Mouse (Mus musculus) midbrain, embryonic 12.5 days (tissue): ENCODE results near the gene Spg7. TPM values are rescaled to one million over a fixed set of nuclear protein-coding genes. Genes with fewer than 3 reads are reported as not detected.
A peak's percentile ranks its signal among the peaks of the same experiment; 100 is the strongest.

Experiments used
- ATAC-seq: fragments of 200-750 bp; cut with Nextera tagmentation; 2 replicates; pipeline ENCODE4 v1.8.0; 2017; ENCODE audit warnings: low read depth, moderate TSS enrichment, moderate library complexity; ENCODE audit not compliant: low FRiP score
- H3K27ac ChIP-seq: fragments of 300-500 bp; sonication (generic); replicated peaks from 2 replicates; pipeline ENCODE4 v1.5.1; 2016; ENCODE audit warnings: mild to moderate bottlenecking
- H3K27me3 ChIP-seq: fragments of 300-500 bp; sonication (generic); 2 replicates; pipeline ENCODE4 v1.6.1; 2016; ENCODE audit warnings: mild to moderate bottlenecking
- H3K36me3 ChIP-seq: fragments of 300-500 bp; sonication (generic); 2 replicates; pipeline ENCODE4 v1.6.1; 2016
- H3K4me1 ChIP-seq: fragments of 300-500 bp; sonication (generic); 2 replicates; pipeline ENCODE4 v1.6.1; 2016
- H3K4me2 ChIP-seq: fragments of 300-500 bp; sonication (generic); replicated peaks from 2 replicates; pipeline ENCODE4 v1.6.1; 2016; ENCODE audit warnings: mild to moderate bottlenecking, moderate library complexity
- H3K4me3 ChIP-seq: fragments of 300-500 bp; sonication (generic); 2 replicates; pipeline ENCODE4 v1.5.1; 2016; ENCODE audit warnings: mild to moderate bottlenecking
- H3K9ac ChIP-seq: fragments of 300-500 bp; sonication (generic); replicated peaks from 2 replicates; pipeline ENCODE4 v1.6.1; 2016; ENCODE audit warnings: mild to moderate bottlenecking, moderate library complexity
- H3K9me3 ChIP-seq: fragments of 300-500 bp; sonication (generic); 2 replicates; pipeline ENCODE4 v1.6.1; 2016; ENCODE audit warnings: mild to moderate bottlenecking
- WGBS: fragments of 180-500 bp; shearing (Covaris S2); methylation state at CpG from one replicate; pipeline ENCODE4 v1.1.7; 2016; 5-methylcytosine and 5-hydroxymethylcytosine counted together
- polyA plus RNA-seq: library from polyadenylated mRNA; unstranded; fragments of >200 nt; fragmentation: Nextera tagmentation; extraction: Ambion mirVana; gene quantifications from 2 replicates; pipeline ENCODE4 v1.2.1, GENCODE M21; 2016

Spg7 gene
- polyA plus RNA-seq, 1 experiment from 2014 or later, result 58.7 TPM

DNA sequence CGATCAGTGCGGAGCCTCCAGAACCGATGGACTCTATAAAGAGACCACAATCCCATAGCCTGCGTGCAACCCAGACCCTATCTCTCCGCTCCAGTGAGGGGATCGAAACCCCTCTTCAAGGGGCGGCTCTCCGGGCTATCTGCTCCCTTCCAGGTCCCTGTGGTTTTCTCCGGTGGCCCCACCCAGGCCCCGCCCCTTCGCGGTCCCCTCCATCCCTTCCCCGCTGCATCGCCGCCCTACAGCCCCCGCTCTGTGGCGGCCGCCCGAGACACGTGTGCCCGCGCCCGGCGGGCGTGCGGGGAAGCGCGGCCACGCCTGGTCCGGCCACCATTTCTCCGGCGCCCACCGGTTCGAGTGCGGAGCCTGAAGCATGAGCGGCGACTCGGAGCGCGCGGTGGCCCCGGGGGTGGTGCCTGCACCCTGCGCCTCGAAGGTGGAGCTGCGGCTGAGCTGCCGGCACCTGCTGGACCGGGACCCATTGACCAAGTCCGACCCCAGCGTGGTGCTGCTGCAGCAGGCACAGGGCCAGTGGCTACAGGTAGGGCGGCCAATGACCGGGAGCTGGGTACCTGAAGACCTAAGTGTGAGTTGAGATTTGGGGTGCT is 54.5 kb downstream of the Spg7 start, which contains the start of gene Cpne7:
TSS of gene Cpne7 (plus strand) at position 248 of the 605 bp plus-strand sequence.
- no peaks in the 10 kb centered on the region for H3K36me3 ChIP-seq
- under 1% methylated on average over 45 of the region's 51 CpGs for WGBS
- H3K4me1 ChIP-seq, result peaks cover 14% of the 10 kb centered on the region
- no peak within 1 kb of the TSS for H3K27ac ChIP-seq
- peak within 1 kb of the TSS; percentile 74 for H3K4me2 ChIP-seq
- peaks cover 50% of the 10 kb centered on the region for H3K27me3 ChIP-seq
- H3K9ac ChIP-seq, result peak within 1 kb of the TSS; percentile 43
- H3K9me3 ChIP-seq, result no peaks in the 10 kb centered on the region
- no peak; the same call in 1 of the 2 replicates for ATAC-seq
- peak within 1 kb of the TSS; percentile 45 for H3K4me3 ChIP-seq

DNA sequence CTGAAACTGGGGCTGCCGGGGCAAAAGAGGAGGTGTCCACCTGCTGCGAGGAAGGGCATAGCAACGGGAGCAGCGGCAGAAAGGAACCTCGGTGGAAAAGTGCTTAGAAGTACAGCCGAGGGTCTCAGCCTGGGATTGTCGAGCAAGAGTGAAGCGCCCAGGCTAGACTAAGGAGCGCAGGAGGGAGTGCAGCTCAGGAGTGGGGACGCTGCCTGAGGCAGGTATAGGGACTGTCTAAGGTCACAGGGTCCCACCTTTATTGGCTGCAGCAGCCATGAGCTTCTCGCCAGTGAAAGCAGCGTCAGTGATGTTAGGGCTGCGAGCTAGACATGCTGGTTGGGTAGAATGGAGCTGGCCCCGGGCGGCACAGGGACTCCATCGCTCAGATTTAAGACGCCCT is 55.0 kb downstream of the Spg7 start:
- Histone ChIP-seq H3K9me3 (no peaks in the 10 kb centered on the region), H3K27ac (no peak overlapping the region), H3K4me1 (peaks cover 14% of the 10 kb centered on the region), H3K9ac (peak overlapping the region; percentile 43), H3K36me3 (no peaks in the 10 kb centered on the region), H3K4me3 (peak overlapping the region; percentile 45), H3K4me2 (peak overlapping the region; percentile 74), H3K27me3 (peaks cover 50% of the 10 kb centered on the region)
- 2% methylated on average over 17 of the region's 17 CpGs for WGBS
- ATAC-seq, result no peak

DNA sequence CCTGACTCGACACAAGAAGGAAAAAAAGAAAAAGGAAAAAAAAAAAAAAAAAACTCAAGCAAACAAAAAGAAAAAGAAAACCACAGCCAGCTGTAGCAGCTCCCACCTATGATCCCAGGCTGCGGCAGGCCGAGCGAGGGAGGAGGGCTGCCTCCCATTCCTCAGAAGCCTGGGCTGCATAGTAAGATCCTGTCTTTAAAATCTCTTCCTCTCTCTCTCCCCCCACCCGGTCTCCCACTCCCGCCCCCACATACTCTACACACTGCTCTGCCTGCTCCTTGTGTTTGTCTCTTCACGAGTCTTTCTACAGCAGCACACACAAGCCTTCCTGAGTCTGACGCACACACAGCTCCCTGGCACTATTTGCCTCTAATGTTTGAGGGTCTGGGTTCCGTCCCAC is 59.3 kb downstream of the Spg7 start:
- Histone ChIP-seq H3K27ac (no peak overlapping the region), H3K4me3 (no peak overlapping the region), H3K4me1 (peaks cover 20% of the 10 kb centered on the region), H3K36me3 (no peaks in the 10 kb centered on the region), H3K9me3 (no peaks in the 10 kb centered on the region), H3K27me3 (peaks cover 53% of the 10 kb centered on the region), H3K4me2 (no peak overlapping the region), H3K9ac (no peak overlapping the region)
- no peak for ATAC-seq
- WGBS, result 72% methylated on average over 9 of the region's 9 CpGs

- Histone ChIP-seq H3K9ac (no peak overlapping the region), H3K9me3 (no peaks in the 10 kb centered on the region), H3K4me3 (no peak overlapping the region), H3K36me3 (no peaks in the 10 kb centered on the region), H3K4me2 (no peak overlapping the region), H3K27ac (no peak overlapping the region), H3K4me1 (peaks cover 14% of the 10 kb centered on the region), H3K27me3 (peaks cover 53% of the 10 kb centered on the region)
- 81% methylated on average over 5 of the region's 5 CpGs for WGBS
- ATAC-seq, result no peak
Observed at GRCm38 (mm10) chr8:123122670-123123069, 59.9 kb downstream of the Spg7 start.

- 7% methylated on average over 19 of the region's 19 CpGs for WGBS
- ATAC-seq, result no peak
- H3K9me3 ChIP-seq, result no peaks in the 10 kb centered on the region
- peaks cover 41% of the 10 kb centered on the region for H3K27me3 ChIP-seq
- H3K4me1 ChIP-seq, result peaks cover 8% of the 10 kb centered on the region; the same call in 1 of the 2 replicates
- no peak overlapping the region for H3K4me3 ChIP-seq
- H3K4me2 ChIP-seq, result 0 out of 2 replicates have a peak overlapping the region, but pooled peaks have one; percentile 11
- H3K36me3 ChIP-seq, result no peaks in the 10 kb centered on the region
- H3K9ac ChIP-seq, result no peak overlapping the region
- H3K27ac ChIP-seq, result no peak overlapping the region
Observed at GRCm38 (mm10) chr8:123126193-123126816, 63.6 kb downstream of the Spg7 start.

DNA sequence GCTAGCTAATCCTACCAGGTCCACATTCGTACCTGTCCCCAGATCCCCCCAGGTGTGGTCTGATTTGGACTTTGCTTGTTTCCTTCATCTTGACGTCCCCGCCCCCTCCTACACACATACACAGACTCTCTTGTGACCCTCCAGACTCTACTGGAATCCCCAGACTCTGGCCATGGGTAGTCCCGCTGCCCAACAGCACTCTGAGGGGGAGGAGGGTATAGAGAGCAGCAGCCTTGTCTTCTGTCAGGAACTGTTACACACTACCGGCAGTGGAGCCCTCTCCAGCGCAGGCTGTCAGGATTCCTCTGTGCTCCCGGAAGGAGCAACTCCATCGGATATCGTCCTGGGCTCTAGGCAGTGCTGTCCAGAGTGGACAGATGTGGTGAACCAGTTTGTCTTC is 68.3 kb downstream of the Spg7 start:
- H3K36me3 ChIP-seq, result no peaks in the 10 kb centered on the region
- H3K27ac ChIP-seq, result no peak overlapping the region
- ATAC-seq, result no peak
- no peak overlapping the region for H3K9ac ChIP-seq
- peaks cover 27% of the 10 kb centered on the region for H3K27me3 ChIP-seq
- H3K4me2 ChIP-seq, result no peak overlapping the region
- WGBS, result 78% methylated on average over 9 of the region's 9 CpGs
- peaks cover 3% of the 10 kb centered on the region; the same call in 1 of the 2 replicates for H3K9me3 ChIP-seq
- no peak overlapping the region for H3K4me3 ChIP-seq
- peaks cover 21% of the 10 kb centered on the region for H3K4me1 ChIP-seq

DNA sequence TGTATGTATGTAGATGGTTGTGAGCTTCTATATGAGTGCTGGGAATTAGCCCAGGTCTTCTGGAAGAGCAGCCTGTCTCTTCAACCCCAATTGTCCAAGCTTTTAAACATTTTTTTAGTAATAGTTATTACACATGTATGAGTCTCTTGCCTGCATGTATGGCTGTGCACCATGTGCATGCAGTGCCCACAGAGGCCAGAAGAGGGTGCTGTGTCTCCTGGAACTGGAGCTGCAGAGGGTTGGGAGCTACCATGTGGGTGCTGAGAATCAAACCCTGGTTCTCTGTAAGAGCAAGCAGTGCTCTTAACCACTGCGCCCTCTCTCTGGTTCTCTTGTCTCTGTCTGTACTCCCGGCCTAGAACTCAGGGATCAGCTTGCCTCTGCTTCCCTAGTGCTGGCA is 70.2 kb downstream of the Spg7 start:
- Histone ChIP-seq H3K27me3 (peaks cover 10% of the 10 kb centered on the region; the same call in 1 of the 2 replicates), H3K27ac (no peak overlapping the region), H3K9me3 (peaks cover 3% of the 10 kb centered on the region; the same call in 1 of the 2 replicates), H3K4me3 (no peak overlapping the region), H3K9ac (no peak overlapping the region), H3K4me1 (peaks cover 24% of the 10 kb centered on the region), H3K4me2 (no peak overlapping the region), H3K36me3 (no peaks in the 10 kb centered on the region)
- 89% methylated on average over 2 of the region's 2 CpGs for WGBS
- no peak for ATAC-seq

GRCm38 (mm10) chr8:123134149-123134713 is 71.5 kb downstream of the Spg7 start:
- 89% methylated on average over 11 of the region's 11 CpGs for WGBS
- H3K9ac ChIP-seq, result no peak overlapping the region
- peaks cover 29% of the 10 kb centered on the region for H3K4me1 ChIP-seq
- H3K27ac ChIP-seq, result no peak overlapping the region
- H3K27me3 ChIP-seq, result peaks cover 2% of the 10 kb centered on the region; the same call in 1 of the 2 replicates
- H3K4me3 ChIP-seq, result no peak overlapping the region
- H3K4me2 ChIP-seq, result no peak overlapping the region
- no peak for ATAC-seq
- H3K36me3 ChIP-seq, result no peaks in the 10 kb centered on the region
- peaks cover 3% of the 10 kb centered on the region; the same call in 1 of the 2 replicates for H3K9me3 ChIP-seq

GRCm38 (mm10) chr8:123135406-123135805 is 72.7 kb downstream of the Spg7 start:
- no peaks in the 10 kb centered on the region; the same call in 1 of the 2 replicates for H3K27me3 ChIP-seq
- no peaks in the 10 kb centered on the region for H3K36me3 ChIP-seq
- peaks cover 3% of the 10 kb centered on the region; the same call in 1 of the 2 replicates for H3K9me3 ChIP-seq
- H3K27ac ChIP-seq, result peak overlapping the region; percentile 65
- ATAC-seq, result no peak
- WGBS, result 15% methylated on average over 7 of the region's 7 CpGs
- no peak overlapping the region for H3K4me3 ChIP-seq
- no peak overlapping the region for H3K9ac ChIP-seq
- H3K4me2 ChIP-seq, result peak overlapping the region; percentile 30
- H3K4me1 ChIP-seq, result peaks cover 29% of the 10 kb centered on the region

DNA sequence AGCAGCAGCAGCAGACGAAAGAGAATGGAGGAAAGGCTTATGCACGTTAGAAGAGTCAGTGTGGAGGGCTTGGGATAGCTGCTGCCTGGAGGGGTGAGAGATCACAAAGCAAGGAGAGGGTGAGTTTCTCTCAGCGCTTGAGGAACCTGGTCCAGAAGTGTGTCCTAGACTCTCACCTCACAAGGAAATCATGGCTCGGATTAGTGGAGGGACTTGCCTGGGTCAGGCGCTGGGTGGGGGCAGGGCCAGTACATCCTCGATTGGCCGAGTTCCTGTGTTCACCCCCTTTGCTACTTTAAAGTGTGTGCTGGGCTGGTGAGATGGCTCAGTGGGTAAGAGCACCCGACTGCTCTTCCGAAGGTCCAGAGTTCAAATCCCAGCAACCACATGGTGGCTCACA is 73.1 kb downstream of the Spg7 start:
- Histone ChIP-seq H3K27ac (peak overlapping the region; percentile 65), H3K4me3 (no peak overlapping the region), H3K9ac (no peak overlapping the region), H3K36me3 (no peaks in the 10 kb centered on the region), H3K27me3 (no peaks in the 10 kb centered on the region; the same call in 1 of the 2 replicates), H3K9me3 (peaks cover 3% of the 10 kb centered on the region; the same call in 1 of the 2 replicates), H3K4me2 (peak overlapping the region; percentile 30), H3K4me1 (peaks cover 29% of the 10 kb centered on the region)
- 49% methylated on average over 9 of the region's 9 CpGs for WGBS
- no peak for ATAC-seq

GRCm38 (mm10) chr8:123136287-123136686 is 73.5 kb downstream of the Spg7 start:
- H3K4me3 ChIP-seq, result no peak overlapping the region
- no peak for ATAC-seq
- no peak overlapping the region for H3K9ac ChIP-seq
- H3K27me3 ChIP-seq, result no peaks in the 10 kb centered on the region; the same call in 1 of the 2 replicates
- H3K9me3 ChIP-seq, result peaks cover 3% of the 10 kb centered on the region; the same call in 1 of the 2 replicates
- peaks cover 29% of the 10 kb centered on the region for H3K4me1 ChIP-seq
- 84% methylated on average over 9 of the region's 9 CpGs for WGBS
- H3K36me3 ChIP-seq, result no peaks in the 10 kb centered on the region
- no peak overlapping the region for H3K27ac ChIP-seq
- no peak overlapping the region for H3K4me2 ChIP-seq

GRCm38 (mm10) chr8:123137645-123138077 is 74.9 kb downstream of the Spg7 start:
- peaks cover 29% of the 10 kb centered on the region for H3K4me1 ChIP-seq
- H3K9ac ChIP-seq, result no peak overlapping the region
- peaks cover 3% of the 10 kb centered on the region; the same call in 1 of the 2 replicates for H3K9me3 ChIP-seq
- ATAC-seq, result 0 out of 2 replicates have a peak, but pooled peaks have one; percentile 47
- no peaks in the 10 kb centered on the region for H3K36me3 ChIP-seq
- WGBS, result 25% methylated on average over 2 of the region's 2 CpGs
- H3K27me3 ChIP-seq, result no peaks in the 10 kb centered on the region; the same call in 1 of the 2 replicates
- no peak overlapping the region for H3K4me3 ChIP-seq
- no peak overlapping the region; the same call in 1 of the 2 replicates for H3K27ac ChIP-seq
- no peak overlapping the region for H3K4me2 ChIP-seq
